9 mouse cellular contexts compared by ENCODE assay signal in the genomic region with DNA sequence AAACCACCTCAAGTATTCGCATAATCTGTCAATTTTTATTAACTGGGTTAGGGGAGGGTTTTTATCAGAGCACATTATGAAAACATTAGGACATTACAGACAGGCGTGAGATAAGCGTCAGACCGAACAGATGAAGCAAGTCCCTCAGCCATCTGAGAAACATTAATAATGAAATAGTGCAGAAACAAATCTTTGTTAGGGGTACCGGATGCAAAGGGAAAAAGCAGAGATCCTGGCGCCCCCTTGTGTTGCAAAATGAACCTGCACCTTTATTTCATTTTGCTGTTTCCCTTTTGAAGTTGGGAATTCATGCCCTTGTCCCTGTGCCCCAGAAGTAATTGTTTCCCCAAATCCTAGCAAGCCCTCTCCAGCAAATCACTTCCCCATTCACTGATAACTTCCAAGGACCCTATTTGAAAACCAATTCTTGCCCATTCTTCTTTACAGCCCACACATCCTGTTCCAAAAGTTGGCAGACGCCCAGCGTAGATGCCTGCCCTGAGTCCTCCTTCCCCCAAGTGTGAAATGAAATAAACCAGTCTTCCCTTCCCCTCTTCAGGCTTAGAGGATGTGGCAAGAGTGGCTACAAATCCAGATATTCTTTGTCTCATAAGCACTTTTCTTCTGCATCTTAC.
DNase-seq lines count a peak whose midpoint lies in the region; ATAC-seq lines count a peak whose summit lies in the region.
"Had no signal": no experiment of that assay in that cellular context is flagged by ENCODE, and none has a peak within 500 bp of the region (broad histone marks: within the 10 kb centered on the region; RNA-seq: fewer than 3 reads in every experiment).

No protein-coding gene starts in this region.

- WGBS in embryonic facial prominence, embryonic 10.5 days, result 48% methylated on average over 8 of the region's 8 CpGs

- H3K27me3 ChIP-seq in embryonic facial prominence, embryonic 10.5 days (replicated peaks; ENCODE audit: low read depth, poor library complexity, severe bottlenecking), result no peaks in the 10 kb centered on the region
- H3K27me3 ChIP-seq: limb, embryonic 12.5 days had no signal

- H3K9me3 ChIP-seq in embryonic facial prominence, embryonic 10.5 days, result no peaks in the 10 kb centered on the region
- H3K9me3 ChIP-seq: limb, embryonic 12.5 days had no signal

- DNase-seq in heart, adult 8-10 months (ENCODE audit: low spot score), result peak; percentile 55
- no peak for DNase-seq in heart, adult 11 months
- peak; percentile 52 to 57 for DNase-seq in urinary bladder, postnatal 36 days (ENCODE audit: low spot score in 2 of 2)
- DNase-seq in urinary bladder, postnatal 4 days (ENCODE audit: low spot score in 2 of 2), result no peak
- peak; percentile 74 for DNase-seq in embryonic facial prominence, embryonic 10.5 days (ENCODE audit: low spot score)
- DNase-seq in lung, postnatal 10 days, result peak; percentile 78

- no peak overlapping the region for H3K4me3 ChIP-seq in embryonic facial prominence, embryonic 10.5 days
- H3K4me3 ChIP-seq: limb, embryonic 12.5 days had no signal

- H3K27ac ChIP-seq in embryonic facial prominence, embryonic 10.5 days (replicated peaks), result no peak overlapping the region

- H3K4me1 ChIP-seq in embryonic facial prominence, embryonic 10.5 days, result peaks cover 62% of the 10 kb centered on the region

- H3K36me3 ChIP-seq in embryonic facial prominence, embryonic 10.5 days (replicated peaks), result no peaks in the 10 kb centered on the region
- H3K36me3 ChIP-seq: limb, embryonic 12.5 days had no signal

- ATAC-seq in inflammation-experienced regulatory T-cells, adult 6 months, result peak; percentile 61
- ATAC-seq in megakaryocyte-erythroid progenitor cell, adult 5-6 weeks (replicated peaks; ENCODE audit: low FRiP score, low TSS enrichment, poor library complexity, severe bottlenecking), result no peak; the same call in 1 of the 2 replicates

Comparison
In these comparisons a context has a peak if more than half of its experiments do, and no peak if none do; other contexts are left out.
1. DNase-seq: peak in heart, adult 8-10 months (single experiment), urinary bladder, postnatal 36 days (2 of 2), embryonic facial prominence, embryonic 10.5 days (single experiment) and lung, postnatal 10 days (single experiment); none in heart, adult 11 months (single experiment) and urinary bladder, postnatal 4 days (0 of 2).